Mouse (Mus musculus) CH12.LX (cell line): ENCODE measurements around the gene Cpt1a. TPM values are rescaled to one million over a fixed set of nuclear protein-coding genes. Genes with fewer than 3 reads are reported as not detected.

Experiments
- DNase-seq: peaks from one replicate; pipeline ENCODE4 v3.0.0-alpha.2; 2013; ENCODE audit errors: extremely low read depth
- H3K27ac ChIP-seq: 2 replicates; pipeline ENCODE4 v1.5.1; 2012; ENCODE audit warnings: low read depth, mild to moderate bottlenecking, control low read depth, moderate library complexity; ENCODE audit not compliant: insufficient read depth
- H3K27me3 ChIP-seq: replicated peaks from 2 replicates; pipeline ENCODE3; 2012; ENCODE audit warnings: inconsistent platforms
- H3K36me3 ChIP-seq, 2 experiments: replicated peaks in 1 of 2; 2 replicates each; pipeline versions ENCODE3 to v1.6.1; 2012; ENCODE audit warnings: inconsistent platforms in 1 of 2, low read length in 1 of 2, mild to moderate bottlenecking in 1 of 2, mixed read lengths in 1 of 2, moderate library complexity in 1 of 2; ENCODE audit not compliant: control insufficient read depth in 1 of 2, insufficient read depth in 1 of 2
- H3K4me1 ChIP-seq, 2 experiments: 2 replicates each; pipeline ENCODE4 v1.6.1; 2012; ENCODE audit warnings: inconsistent platforms in 1 of 2, moderate library complexity in 1 of 2; ENCODE audit not compliant: insufficient read depth in 2 of 2, control insufficient read depth in 1 of 2
- H3K4me2 ChIP-seq: 2 replicates; pipeline ENCODE4 v1.6.1; 2012; ENCODE audit warnings: low read depth, mild to moderate bottlenecking, control low read depth; ENCODE audit not compliant: poor library complexity, insufficient read depth, severe bottlenecking
- H3K4me3 ChIP-seq, 3 experiments: fragments of 150-350 bp in 1 of 3; sonication (generic) in 1 of 3; replicated peaks in 1 of 3; 2 replicates each; pipeline versions ENCODE3 to v1.5.1; 2011 to 2012; ENCODE audit warnings: low read depth in 2 of 3, low read length in 2 of 3, mild to moderate bottlenecking in 2 of 3, moderate library complexity in 2 of 3, control low read depth in 1 of 3, improper control_type of control experiment in 1 of 3, inconsistent platforms in 1 of 3, mixed read lengths in 1 of 3; ENCODE audit not compliant: poor library complexity in 1 of 3
- H3K79me2 ChIP-seq: replicated peaks from 2 replicates; pipeline ENCODE4 v1.6.1; 2012; ENCODE audit warnings: mild to moderate bottlenecking, moderate library complexity; ENCODE audit not compliant: control insufficient read depth, poor library complexity, insufficient read depth, severe bottlenecking; ENCODE audit errors: extremely low read depth
- H3K9ac ChIP-seq: 2 replicates; pipeline ENCODE4 v1.6.1; 2012; ENCODE audit warnings: low read depth, mild to moderate bottlenecking, control low read depth, moderate library complexity; ENCODE audit not compliant: insufficient read depth
- H3K9me3 ChIP-seq: replicated peaks from 2 replicates; pipeline ENCODE3; 2012; ENCODE audit warnings: low read length, inconsistent platforms, mixed read lengths
- BHLHE40 ChIP-seq: IDR thresholded peaks from 2 replicates; pipeline ENCODE4 v1.6.1; 2011; ENCODE audit warnings: mild to moderate bottlenecking, low read depth, low read length, improper control_type of control experiment
- CHD1 ChIP-seq: IDR thresholded peaks from 2 replicates; pipeline ENCODE4 v1.6.1; 2012; ENCODE audit warnings: low read depth, low read length, improper control_type of control experiment, inconsistent platforms
- ELF1 ChIP-seq: IDR thresholded peaks from 2 replicates; pipeline ENCODE4 v1.6.1; 2014; ENCODE audit warnings: low read depth, mild to moderate bottlenecking, inconsistent platforms, low read length, improper control_type of control experiment
- EP300 ChIP-seq: IDR thresholded peaks from 2 replicates; pipeline ENCODE4 v1.6.1; 2011; ENCODE audit warnings: low read length, improper control_type of control experiment
- GABPA ChIP-seq: IDR thresholded peaks from 2 replicates; pipeline ENCODE4 v1.6.1; 2012; ENCODE audit warnings: low read depth, low read length, improper control_type of control experiment, inconsistent platforms; ENCODE audit not compliant: insufficient replicate concordance
- HCFC1 ChIP-seq: IDR thresholded peaks from 2 replicates; pipeline ENCODE4 v1.6.1; 2012; ENCODE audit warnings: low read depth, mild to moderate bottlenecking, inconsistent platforms, low read length, improper control_type of control experiment
- IRF4 ChIP-seq: IDR thresholded peaks from 2 replicates; pipeline ENCODE4 v1.6.1; 2014; ENCODE audit warnings: low read depth, mild to moderate bottlenecking, inconsistent platforms, low read length, improper control_type of control experiment
- JUND ChIP-seq: conservative IDR thresholded peaks from 2 replicates; pipeline ENCODE4 v1.6.1; 2011; ENCODE audit warnings: low read depth, low read length, improper control_type of control experiment
- MAX ChIP-seq: IDR thresholded peaks from 2 replicates; pipeline ENCODE4 v1.6.1; 2011; ENCODE audit warnings: low read length, improper control_type of control experiment
- MYC ChIP-seq: IDR thresholded peaks from 2 replicates; pipeline ENCODE4 v1.6.1; 2011; ENCODE audit warnings: low read depth, mild to moderate bottlenecking, improper control_type of control experiment, low read length
- NELFE ChIP-seq: IDR thresholded peaks from 2 replicates; pipeline ENCODE4 v1.6.1; 2011; ENCODE audit warnings: low read depth, low read length, improper control_type of control experiment
- PAX5 ChIP-seq: IDR thresholded peaks from 2 replicates; pipeline ENCODE4 v1.6.1; 2012; ENCODE audit warnings: low read length, inconsistent platforms, mixed read lengths
- RCOR1 ChIP-seq: conservative IDR thresholded peaks from 2 replicates; pipeline ENCODE4 v1.6.1; 2012; ENCODE audit warnings: low read depth, mild to moderate bottlenecking, inconsistent platforms, low read length, improper control_type of control experiment
- SMC3 ChIP-seq: IDR thresholded peaks from 2 replicates; pipeline ENCODE4 v1.6.1; 2011; ENCODE audit warnings: low read depth, low read length, improper control_type of control experiment
- TCF12 ChIP-seq: IDR thresholded peaks from 2 replicates; pipeline ENCODE4 v1.6.1; 2014; ENCODE audit warnings: low read depth, mild to moderate bottlenecking, inconsistent platforms, low read length, improper control_type of control experiment
- UBTF ChIP-seq: IDR thresholded peaks from 2 replicates; pipeline ENCODE4 v1.6.1; 2012; ENCODE audit warnings: low read depth, mild to moderate bottlenecking, inconsistent platforms, low read length, improper control_type of control experiment, moderate library complexity
- ZC3H11A ChIP-seq: IDR thresholded peaks from 2 replicates; pipeline ENCODE4 v1.6.1; 2012; ENCODE audit warnings: low read depth, mild to moderate bottlenecking, inconsistent platforms, low read length, improper control_type of control experiment
- ZMIZ1 ChIP-seq: IDR thresholded peaks from 2 replicates; pipeline ENCODE4 v1.6.1; 2012; ENCODE audit warnings: low read depth, mild to moderate bottlenecking, inconsistent platforms, low read length, improper control_type of control experiment
- ZNF384 ChIP-seq: IDR thresholded peaks from 2 replicates; pipeline ENCODE4 v1.6.1; 2012; ENCODE audit warnings: low read depth, low read length, improper control_type of control experiment, inconsistent platforms
- dilution Hi-C: fragments of 300-500 bp; cut with MboI; formaldehyde crosslinking; loops from 2 replicates; pipeline ENCODE4 v1.14.3; 2020; ENCODE audit warnings: low sequenced_read_pairs; ENCODE audit not compliant: extremely low pct_unique_long_range_greater_than_20kb, extremely low pct_ligation_motif_present
- in situ Hi-C: fragments of 300-500 bp; cut with MboI; formaldehyde crosslinking; loops from 3 replicates; pipeline ENCODE4 v1.14.3; 2019; ENCODE audit warnings: low sequenced_read_pairs, low pct_ligation_motif_present, low pct_unique_long_range_greater_than_20kb, mixed read lengths
- polyA plus RNA-seq: library from polyadenylated mRNA; unstranded; fragments of >175 nt; gene quantifications from 2 replicates; pipeline ENCODE4 v1.2.1, GENCODE M21; 2012; ENCODE audit warnings: low read depth; ENCODE audit not compliant: insufficient read length
- total RNA-seq, 2 experiments: library from RNA; depleted of rRNA; stranded (reverse); fragments of 300-350 nt in 1 of 2; fragments of >200 nt in 1 of 2; gene quantifications; 2 replicates each; pipeline ENCODE4 v1.2.3; 2012 to 2014

Gene Cpt1a
- total and polyA plus RNA-seq, 3 experiments = 0.81 to 4.5 (median 2.6) TPM

DNA sequence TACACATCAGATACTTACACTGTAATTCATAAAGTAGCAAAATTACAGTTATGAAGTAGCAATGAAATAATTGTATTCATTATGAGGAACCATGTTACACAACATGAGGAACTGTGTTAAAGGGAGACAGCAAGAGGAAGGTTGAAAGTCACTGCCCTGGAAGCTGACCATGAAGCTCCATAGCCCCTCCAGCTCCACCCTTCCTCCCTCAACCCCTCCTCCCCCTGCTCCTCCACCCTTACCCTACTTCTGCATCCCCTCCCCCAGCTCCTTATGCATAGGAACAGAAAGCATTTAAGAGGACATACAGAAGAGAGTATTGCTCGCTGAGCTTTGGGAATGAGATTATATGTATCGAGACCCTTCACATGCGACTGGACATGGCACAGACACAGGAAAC lies 56.5 kb downstream of the Cpt1a start:
- Histone ChIP-seq H3K4me1 (no peaks in the 10 kb centered on the region), H3K9me3 (no peaks in the 10 kb centered on the region), H3K79me2 (no peaks in the 10 kb centered on the region), H3K9ac (no peak overlapping the region), H3K4me3 (no peak overlapping the region), H3K27me3 (no peaks in the 10 kb centered on the region), H3K4me2 (no peak overlapping the region), H3K36me3 (peaks cover 0 to 4% of the 10 kb centered on the region in 2 experiments), H3K27ac (no peak overlapping the region)
- dilution Hi-C loops = no loop called here
- no peak for DNase-seq
- TF ChIP-seq BHLHE40 = no peak
- no peak for TF ChIP-seq UBTF
- TF ChIP-seq JUND = no peak
- TF ChIP-seq ELF1 = no peak
- no peak for TF ChIP-seq SMC3
- no peak for TF ChIP-seq IRF4
- no peak for TF ChIP-seq PAX5
- TF ChIP-seq MAX = no peak
- TF ChIP-seq MYC = no peak
- no peak for TF ChIP-seq RCOR1
- no peak for TF ChIP-seq ZC3H11A
- in situ Hi-C loops = no loop called here

DNA sequence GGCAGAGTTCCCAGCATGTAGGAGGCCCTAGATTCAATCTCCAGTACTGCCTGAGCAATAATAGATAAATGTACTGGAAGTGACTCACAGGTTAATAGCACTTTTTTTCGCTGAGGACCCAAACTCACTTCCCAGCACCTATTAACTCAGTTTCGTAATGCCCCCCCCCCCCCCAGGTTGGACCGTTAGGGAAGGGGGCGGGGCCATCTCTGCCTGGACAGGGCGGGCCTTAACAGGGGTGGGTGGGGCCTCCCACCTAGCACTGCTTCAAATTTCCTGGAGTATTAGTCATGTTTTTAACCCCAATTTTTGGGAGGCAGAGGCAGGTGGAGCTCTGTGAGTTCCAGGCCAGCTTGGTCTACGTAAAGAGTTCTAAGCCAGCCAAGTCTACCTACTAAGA lies 65.9 kb downstream of the Cpt1a start:
- DNase-seq = no peak

More for the DNA sequence above, 65.9 kb downstream of the Cpt1a start:
- Histone ChIP-seq H3K79me2 (no peaks in the 10 kb centered on the region), H3K4me3 (no peak overlapping the region), H3K9me3 (peaks cover 6% of the 10 kb centered on the region), H3K4me2 (no peak overlapping the region), H3K36me3 (no peaks in the 10 kb centered on the region), H3K4me1 (peaks cover 3% of the 10 kb centered on the region in 2 experiments; a peak in 1 of 4 replicates)
- TF ChIP-seq SMC3 (no peak), ZMIZ1 (no peak), CHD1 (no peak), TCF12 (no peak), ZNF384 (no peak), NELFE (no peak), UBTF (no peak), GABPA (no peak), EP300 (no peak), PAX5 (no peak), HCFC1 (no peak), MAX (no peak)
- TF ChIP-seq, all 38 proteins: peak for 0
- H3K27me3 ChIP-seq = peaks cover 3% of the 10 kb centered on the region
- H3K9ac ChIP-seq = no peak overlapping the region
- no peak overlapping the region for H3K27ac ChIP-seq
- in situ Hi-C loops (no loop called here), dilution Hi-C loops (no loop called here)
